Mouse (Mus musculus) intestine, embryonic 14.5 days (tissue): Measurements from ENCODE around the gene Fez2. TPM values are rescaled to one million over a fixed set of nuclear protein-coding genes. Genes with fewer than 3 reads are reported as not detected.

Experiments used
- ATAC-seq: fragments of 200-750 bp; cut with Nextera tagmentation; replicated peaks from 2 replicates; pipeline ENCODE4 v1.8.0; 2017; ENCODE audit warnings: low read depth, moderate number of reproducible peaks, moderate TSS enrichment, moderate library complexity; ENCODE audit not compliant: low FRiP score, low TSS enrichment
- DNase-seq: peaks from one replicate; pipeline ENCODE4 v3.0.0-alpha.2; 2018; ENCODE audit warnings: low spot score
- H3K27ac ChIP-seq: fragments of 300-500 bp; sonication (generic); 2 replicates; pipeline ENCODE4 v1.5.1; 2014; ENCODE audit warnings: low read depth, mild to moderate bottlenecking, control low read depth
- H3K27me3 ChIP-seq: fragments of 300-500 bp; sonication (generic); replicated peaks from 2 replicates; pipeline ENCODE4 v1.6.1; 2014; ENCODE audit warnings: low read length, control low read depth; ENCODE audit not compliant: control insufficient read depth, insufficient read depth
- H3K36me3 ChIP-seq: fragments of 300-500 bp; sonication (generic); 2 replicates; pipeline ENCODE4 v1.6.1; 2014; ENCODE audit warnings: low read length, control low read depth; ENCODE audit not compliant: control insufficient read depth, insufficient read depth
- H3K4me1 ChIP-seq: fragments of 300-500 bp; sonication (generic); replicated peaks from 2 replicates; pipeline ENCODE4 v1.6.1; 2014; ENCODE audit warnings: low read length, control low read depth, mixed read lengths; ENCODE audit not compliant: control insufficient read depth, insufficient read depth
- H3K4me2 ChIP-seq: fragments of 300-500 bp; sonication (generic); 2 replicates; pipeline ENCODE4 v1.6.1; 2014; ENCODE audit warnings: low read length
- H3K4me3 ChIP-seq: fragments of 300-500 bp; sonication (generic); 2 replicates; pipeline ENCODE4 v1.5.1; 2014; ENCODE audit warnings: low read depth, low read length, control low read depth, mixed read lengths
- H3K9ac ChIP-seq: fragments of 300-500 bp; sonication (generic); 2 replicates; pipeline ENCODE4 v1.6.1; 2014; ENCODE audit warnings: mild to moderate bottlenecking, low read length
- H3K9me3 ChIP-seq: fragments of 300-500 bp; sonication (generic); 2 replicates; pipeline ENCODE4 v1.6.1; 2016; ENCODE audit warnings: low read length, control low read depth; ENCODE audit not compliant: control insufficient read depth
- WGBS: fragments of 180-500 bp; shearing (Covaris S2); extraction: QIAGEN DNeasy Blood & Tissue Kit; methylation state at CpG from one replicate; pipeline ENCODE4 v1.1.7; 2014; 5-methylcytosine and 5-hydroxymethylcytosine counted together
- polyA plus RNA-seq: library from polyadenylated mRNA; unstranded; fragments of >200 nt; fragmentation: Nextera tagmentation; extraction: Ambion mirVana; gene quantifications from 2 replicates; pipeline ENCODE4 v1.2.1, GENCODE M21; 2014

Fez2 gene
- polyA plus RNA-seq, 1 experiment from 2014 or later: 43.7 TPM

DNA sequence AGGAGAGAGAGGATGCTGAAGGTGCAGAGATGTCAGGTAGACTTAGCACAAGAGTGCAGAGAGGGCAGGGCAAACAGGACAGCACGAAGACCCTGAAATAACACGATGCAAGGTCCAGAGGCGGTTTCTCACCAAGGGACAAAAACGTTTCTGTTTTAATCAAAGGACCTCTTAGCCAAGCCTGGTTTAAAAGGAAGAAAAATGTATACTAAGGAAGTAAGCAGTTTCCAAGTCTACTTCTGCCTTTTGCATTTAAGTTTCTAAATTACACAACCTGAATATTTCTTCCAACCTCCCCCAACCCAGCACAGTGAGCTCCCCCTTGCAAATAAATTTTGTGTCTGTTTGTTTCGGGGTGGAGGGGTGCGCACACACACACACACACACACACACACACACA lies 44.8 kb downstream of the Fez2 start:
- Histone ChIP-seq H3K27ac (no peak overlapping the region), H3K36me3 (peaks cover 53% of the 10 kb centered on the region), H3K4me3 (no peak overlapping the region), H3K9ac (no peak overlapping the region), H3K9me3 (no peaks in the 10 kb centered on the region), H3K4me1 (no peaks in the 10 kb centered on the region), H3K4me2 (no peak overlapping the region), H3K27me3 (no peaks in the 10 kb centered on the region)
- no peak for DNase-seq
- ATAC-seq: no peak
- 87% methylated on average over 6 of the region's 6 CpGs for WGBS

DNA sequence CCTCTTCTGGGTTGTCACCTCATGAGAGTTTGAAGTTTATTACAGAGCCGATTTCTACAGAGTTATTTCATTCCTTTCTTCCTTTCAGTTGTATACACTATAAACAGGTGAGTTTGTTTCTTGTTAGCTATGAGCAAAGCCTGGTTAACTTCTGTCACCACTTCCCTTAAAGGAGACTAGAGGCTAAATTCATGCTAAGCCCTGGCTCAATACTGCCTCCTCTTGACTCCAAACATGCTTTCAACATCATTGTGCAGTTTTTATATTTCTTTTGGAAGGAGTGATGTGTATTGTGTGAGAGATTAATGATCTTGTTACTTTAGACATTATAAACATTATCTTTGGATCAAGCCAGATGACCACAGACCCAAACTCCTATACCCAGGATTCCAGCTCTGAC lies 47.5 kb downstream of the Fez2 start:
- DNase-seq (no peak), ATAC-seq (no peak)
- WGBS: 72% methylated on average over 1 of the region's 1 CpGs
- Histone ChIP-seq H3K36me3 (peaks cover 45% of the 10 kb centered on the region), H3K4me3 (no peak overlapping the region), H3K4me2 (no peak overlapping the region), H3K27me3 (no peaks in the 10 kb centered on the region), H3K9me3 (no peaks in the 10 kb centered on the region), H3K27ac (no peak overlapping the region), H3K4me1 (no peaks in the 10 kb centered on the region), H3K9ac (no peak overlapping the region)

DNA sequence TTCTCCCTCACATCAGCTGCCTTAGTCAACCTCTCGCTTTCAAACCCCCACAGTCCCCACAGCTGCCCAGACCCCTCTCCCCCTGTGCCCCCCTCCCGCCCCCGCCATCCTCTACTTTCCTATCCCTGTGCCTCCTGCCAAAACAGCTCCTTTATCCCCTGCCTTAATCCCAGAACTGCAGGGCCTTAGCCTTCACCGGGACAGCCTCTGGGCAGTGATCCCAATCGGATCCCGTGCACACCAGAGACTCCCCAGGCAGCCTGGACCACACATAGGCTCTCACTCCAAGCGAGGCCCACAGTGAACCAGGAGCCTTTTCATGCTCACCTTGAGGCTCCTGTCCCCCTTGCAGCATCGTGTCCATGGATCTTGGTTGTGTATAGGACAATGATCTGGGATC lies 49.5 kb downstream of the Fez2 start:
- Histone ChIP-seq H3K4me3 (no peak overlapping the region), H3K27ac (no peak overlapping the region), H3K4me2 (no peak overlapping the region), H3K27me3 (no peaks in the 10 kb centered on the region), H3K36me3 (peaks cover 35% of the 10 kb centered on the region), H3K9me3 (no peaks in the 10 kb centered on the region), H3K4me1 (no peaks in the 10 kb centered on the region), H3K9ac (no peak overlapping the region)
- DNase-seq (no peak), ATAC-seq (no peak)
- WGBS: 89% methylated on average over 8 of the region's 8 CpGs

DNA sequence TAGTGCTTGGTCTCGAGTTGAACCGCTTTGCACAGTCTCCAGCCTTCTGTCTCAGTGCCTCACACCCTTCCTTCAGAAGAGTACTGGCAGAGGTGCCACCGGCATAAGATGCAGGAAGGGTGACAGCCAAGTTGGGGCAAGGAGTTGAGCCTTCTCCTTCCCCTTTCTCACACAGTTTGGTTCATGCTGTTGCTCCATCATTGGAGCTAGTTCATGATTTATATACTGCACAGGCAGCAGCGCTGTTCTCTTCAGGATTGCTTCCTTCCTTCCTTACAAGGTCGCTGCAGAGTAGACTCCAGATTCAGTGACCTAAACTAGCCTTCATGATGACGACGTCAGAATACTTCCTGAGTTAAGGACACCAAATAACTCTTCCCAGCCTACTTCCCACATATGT lies 51.9 kb downstream of the Fez2 start:
- H3K4me2 ChIP-seq: no peak overlapping the region
- no peaks in the 10 kb centered on the region for H3K4me1 ChIP-seq
- no peak overlapping the region for H3K27ac ChIP-seq
- no peak for ATAC-seq
- WGBS: 76% methylated on average over 7 of the region's 7 CpGs
- DNase-seq: no peak
- H3K4me3 ChIP-seq: no peak overlapping the region
- peaks cover 32% of the 10 kb centered on the region for H3K36me3 ChIP-seq
- no peaks in the 10 kb centered on the region for H3K9me3 ChIP-seq
- H3K27me3 ChIP-seq: no peaks in the 10 kb centered on the region
- H3K9ac ChIP-seq: no peak overlapping the region

DNA sequence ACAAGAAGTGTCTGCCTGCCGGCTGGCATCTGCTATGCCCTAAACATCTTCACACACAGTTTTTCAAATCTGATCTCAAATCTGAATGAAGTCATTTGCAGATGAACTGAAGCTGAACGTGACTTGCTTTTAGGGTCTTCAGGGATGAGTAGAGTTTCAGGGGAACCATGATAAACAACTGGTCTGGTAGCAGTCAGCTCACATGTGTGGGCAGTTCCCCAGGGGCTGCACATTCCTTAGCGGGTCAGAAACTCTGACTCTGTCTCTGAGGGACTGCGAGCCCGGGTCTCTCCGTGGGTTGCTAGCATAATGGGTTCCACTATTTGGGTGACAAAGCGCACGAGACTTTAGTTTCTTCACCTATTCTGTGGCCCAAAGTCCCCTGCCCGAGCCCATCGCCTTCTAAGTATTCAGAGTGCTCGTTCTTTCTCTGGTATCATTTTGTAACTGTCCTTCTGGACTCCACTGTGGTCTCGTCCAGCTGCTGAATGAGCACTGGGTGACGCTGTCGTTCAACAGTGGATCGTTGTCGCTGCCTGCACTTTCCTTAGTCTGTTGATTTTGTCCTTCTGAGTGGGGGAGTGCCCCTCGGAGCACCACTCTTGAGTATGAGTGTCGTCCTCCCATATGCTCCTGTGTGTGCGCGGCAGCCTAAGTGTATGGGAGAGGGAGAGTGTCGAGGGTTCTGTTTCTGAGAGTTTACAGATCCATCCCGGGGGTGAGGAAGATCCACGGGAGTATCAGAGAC lies 53.2 kb downstream of the Fez2 start:
- ATAC-seq: no peak

DNA sequence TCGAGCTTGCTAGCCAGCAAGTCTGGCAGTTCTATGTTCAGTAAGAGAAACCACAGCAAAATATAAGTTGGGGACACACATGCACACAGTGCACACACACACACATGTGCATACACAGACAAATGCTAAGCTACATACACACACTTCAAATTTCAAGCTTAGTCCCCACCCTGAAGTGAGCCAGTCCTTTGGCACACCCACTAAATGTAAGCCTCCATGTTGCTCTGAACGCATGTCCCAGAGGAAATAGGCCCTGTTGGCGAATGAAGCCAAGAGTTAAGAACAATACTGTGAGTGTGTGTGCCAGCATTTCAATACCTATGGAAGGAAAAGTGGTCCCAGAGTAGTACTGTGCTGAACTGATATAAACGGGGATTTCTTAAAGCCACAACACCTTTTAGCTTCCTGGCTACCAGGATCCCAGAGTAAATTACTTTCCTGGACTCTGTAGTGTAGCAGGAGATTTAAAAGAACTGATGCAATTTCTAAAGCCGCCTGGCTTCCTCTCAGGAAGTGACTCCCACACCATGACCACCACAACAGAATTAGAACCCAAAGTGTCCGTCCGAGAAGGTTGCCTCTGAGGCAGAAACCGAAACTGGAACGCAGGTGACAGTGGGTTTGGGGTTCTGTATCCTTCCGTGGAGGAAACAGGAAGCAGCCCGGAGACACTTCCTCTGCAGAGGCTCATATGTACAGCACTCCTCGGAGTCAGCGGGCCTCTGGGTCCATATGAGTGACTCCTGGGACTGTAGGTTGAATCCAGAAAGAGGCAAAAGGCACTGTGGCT lies 55.8 kb downstream of the Fez2 start:
- Histone ChIP-seq H3K4me3 (no peak overlapping the region), H3K9ac (no peak overlapping the region), H3K27ac (peak overlapping the region; percentile 11; the same call in 1 of the 2 replicates), H3K4me2 (no peak overlapping the region), H3K36me3 (peaks cover 5% of the 10 kb centered on the region; the same call in 1 of the 2 replicates), H3K4me1 (no peaks in the 10 kb centered on the region), H3K9me3 (no peaks in the 10 kb centered on the region), H3K27me3 (no peaks in the 10 kb centered on the region)
- ATAC-seq: no peak
- DNase-seq: no peak
- 81% methylated on average over 13 of the region's 13 CpGs for WGBS

More for the DNA sequence above, 53.2 kb downstream of the Fez2 start:
- H3K4me1 ChIP-seq: no peaks in the 10 kb centered on the region
- H3K27me3 ChIP-seq: no peaks in the 10 kb centered on the region
- peaks cover 24% of the 10 kb centered on the region for H3K36me3 ChIP-seq
- no peak for DNase-seq
- WGBS: 81% methylated on average over 23 of the region's 23 CpGs
- H3K9me3 ChIP-seq: no peaks in the 10 kb centered on the region
- H3K4me2 ChIP-seq: no peak overlapping the region
- no peak overlapping the region for H3K4me3 ChIP-seq
- H3K9ac ChIP-seq: no peak overlapping the region
- H3K27ac ChIP-seq: no peak overlapping the region

DNA sequence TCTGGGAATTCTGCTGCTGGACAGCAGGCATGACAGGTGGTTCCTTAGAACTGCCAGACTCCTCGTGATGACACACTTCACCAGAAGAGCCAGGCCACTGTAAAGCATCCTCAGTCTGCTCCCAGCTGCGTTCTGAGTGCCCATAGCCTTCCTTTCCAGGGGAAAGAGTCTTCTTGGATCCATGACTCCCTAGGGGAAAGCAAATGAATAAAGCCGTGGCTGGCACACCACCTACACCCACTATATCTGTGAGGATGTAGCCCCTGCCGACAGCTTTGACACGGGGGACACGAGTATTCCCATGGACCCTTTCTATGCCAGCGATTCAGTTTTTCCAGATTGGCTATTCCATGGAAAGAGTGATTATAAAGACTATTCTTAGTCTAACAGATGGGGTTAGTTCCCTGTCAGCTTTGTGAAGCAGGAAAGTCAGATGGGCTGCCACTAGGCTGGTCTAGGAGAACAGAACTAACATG lies 59.7 kb downstream of the Fez2 start:
- 82% methylated on average over 7 of the region's 7 CpGs for WGBS
- ATAC-seq (no peak), DNase-seq (no peak)
- H3K9ac ChIP-seq: no peak overlapping the region
- H3K36me3 ChIP-seq: peaks cover 15% of the 10 kb centered on the region
- H3K4me1 ChIP-seq: no peaks in the 10 kb centered on the region
- H3K27ac ChIP-seq: no peak overlapping the region
- H3K27me3 ChIP-seq: no peaks in the 10 kb centered on the region
- no peak overlapping the region for H3K4me2 ChIP-seq
- no peak overlapping the region for H3K4me3 ChIP-seq
- H3K9me3 ChIP-seq: no peaks in the 10 kb centered on the region

DNA sequence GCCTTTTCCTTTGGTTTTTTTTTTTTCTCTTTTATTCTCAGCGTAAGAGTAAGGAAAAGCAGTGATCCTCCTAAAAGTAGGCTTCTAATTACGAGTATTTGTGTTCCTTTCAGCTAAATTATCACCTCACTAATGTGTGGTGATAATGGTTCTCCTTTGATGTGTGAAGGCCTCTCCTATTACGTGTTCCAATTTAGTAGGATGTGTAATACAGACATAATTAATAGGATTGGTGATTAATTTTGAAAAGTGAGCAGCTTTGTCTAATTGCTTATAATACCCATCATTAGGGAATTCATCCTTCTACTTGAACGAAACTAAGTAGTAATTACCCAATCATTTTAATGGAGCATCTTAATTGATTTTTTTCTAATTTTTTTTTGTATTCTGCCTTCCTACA lies 60.2 kb downstream of the Fez2 start:
- DNase-seq (no peak), ATAC-seq (no peak)
- H3K4me2 ChIP-seq: no peak overlapping the region
- no peak overlapping the region for H3K9ac ChIP-seq
- no peaks in the 10 kb centered on the region for H3K4me1 ChIP-seq
- no peaks in the 10 kb centered on the region for H3K9me3 ChIP-seq
- WGBS: 86% methylated on average over 4 of the region's 4 CpGs
- H3K36me3 ChIP-seq: peaks cover 15% of the 10 kb centered on the region
- H3K4me3 ChIP-seq: no peak overlapping the region
- H3K27ac ChIP-seq: no peak overlapping the region
- H3K27me3 ChIP-seq: no peaks in the 10 kb centered on the region
